Mouse (Mus musculus) adrenal gland, adult 18-20 months (tissue): ENCODE data around the gene Gpr61. TPM values are rescaled to one million over a fixed set of nuclear protein-coding genes. Genes with fewer than 3 reads are reported as not detected.

Experiments
- DNase-seq, 2 experiments: peaks; one replicate each; pipeline ENCODE4 v3.0.0; 2021 to 2022; ENCODE audit warnings: low spot score in 2 of 2
- total RNA-seq, 2 experiments: library from RNA; stranded (reverse); gene quantifications; 1 replicate in 1 of 2; 2 replicates in 1 of 2; pipeline ENCODE4 v1.2.3; 2021

The Gpr61 gene
- total RNA-seq, 2 experiments from 2014 or later, result 0.19 to 0.23 TPM

DNA sequence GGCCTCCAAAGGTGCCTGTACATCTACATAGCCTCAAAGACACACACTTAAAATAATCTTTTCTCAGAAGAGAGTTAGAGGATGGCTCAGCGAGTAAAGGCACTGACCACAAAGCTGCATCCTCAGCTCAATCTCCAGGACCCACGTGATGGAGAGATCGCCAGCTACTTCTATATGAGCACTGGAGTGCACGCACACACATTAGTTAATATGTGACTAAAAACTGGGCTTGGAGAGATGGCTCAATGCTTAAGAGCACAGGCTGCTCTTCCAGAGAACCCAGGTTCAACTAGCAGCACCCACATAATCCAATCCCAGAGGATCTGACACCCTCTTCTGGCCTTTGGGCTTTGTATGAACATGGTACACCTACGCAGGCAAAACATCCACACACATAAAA lies 23.5 kb downstream of the Gpr61 start:
- no peak for DNase-seq

DNA sequence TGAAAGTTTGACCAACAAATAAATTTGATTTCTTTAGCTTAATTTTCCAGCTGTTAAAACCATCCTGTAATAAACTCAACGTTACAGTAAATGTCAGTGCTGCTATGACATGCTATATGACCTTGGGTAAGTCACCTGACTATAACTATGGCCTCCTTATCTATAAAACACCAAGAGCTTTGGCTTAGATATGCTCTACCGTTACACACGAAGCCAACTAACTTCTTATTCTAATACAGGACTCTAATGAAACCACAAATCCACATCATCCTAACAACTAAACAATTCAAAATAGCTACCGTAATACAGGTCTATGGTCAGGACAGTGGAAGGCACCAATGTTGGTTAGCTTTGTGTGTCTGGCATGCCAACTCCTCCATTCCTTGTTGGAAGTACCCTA lies 24.9 kb downstream of the Gpr61 start:
- DNase-seq, result no peak

DNA sequence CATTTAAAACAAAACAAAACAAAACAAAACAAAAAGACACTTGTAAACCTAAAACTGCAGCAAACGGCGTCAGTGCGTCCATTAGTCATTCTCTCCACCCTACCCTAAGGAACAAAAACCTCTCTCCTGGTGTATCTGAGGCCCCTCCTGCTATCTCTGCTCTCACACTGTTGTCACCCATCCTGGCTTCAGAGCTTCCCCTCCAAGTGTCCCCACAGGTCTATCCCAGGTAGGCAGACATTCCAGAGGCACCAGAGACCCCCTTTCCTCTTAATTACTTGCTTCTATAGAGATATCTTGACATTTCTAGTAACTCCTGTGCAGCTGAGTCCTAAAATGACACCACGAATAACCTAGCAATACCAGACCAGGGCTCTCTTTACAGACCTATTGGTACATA lies 25.3 kb downstream of the Gpr61 start:
- DNase-seq, result no peak

DNA sequence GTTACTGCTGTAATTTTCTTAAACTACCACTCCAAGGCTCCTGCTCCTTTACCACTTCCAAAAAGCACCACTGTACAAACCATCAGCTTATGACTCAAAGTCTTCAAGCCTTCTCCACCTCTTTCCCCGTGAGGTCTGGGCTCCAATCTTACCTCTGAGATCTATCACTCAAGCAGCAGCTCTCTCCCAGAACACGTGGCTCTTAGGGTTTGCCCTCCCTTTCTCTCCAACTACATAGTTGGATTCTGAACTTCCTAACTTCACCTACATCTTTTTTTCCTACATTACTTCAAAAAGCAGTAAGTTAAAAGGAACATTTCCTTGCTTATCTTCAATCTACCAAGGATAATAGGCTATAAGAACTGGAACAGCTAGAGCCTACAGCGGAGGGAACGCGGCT lies 26.2 kb downstream of the Gpr61 start:
- DNase-seq, result no peak

DNA sequence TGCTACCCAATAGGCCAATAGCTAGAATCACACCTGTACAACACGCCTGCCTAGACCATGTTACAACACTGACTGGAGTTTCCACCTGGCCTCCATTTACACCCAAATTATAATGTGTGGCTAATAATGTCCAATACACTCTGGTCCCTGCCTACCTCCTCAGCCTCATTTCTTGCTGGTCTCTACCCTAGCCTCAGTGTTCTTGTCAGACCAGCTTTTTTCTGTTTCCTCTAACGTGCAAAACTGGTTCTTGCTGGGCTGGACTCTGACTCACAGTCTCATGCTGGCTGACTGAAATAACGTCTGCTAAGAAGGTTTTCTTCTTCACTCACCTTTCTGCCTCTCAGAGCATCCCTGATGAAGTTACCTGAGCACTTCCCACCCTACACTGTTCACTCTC lies 28.4 kb downstream of the Gpr61 start:
- DNase-seq, result no peak

DNA sequence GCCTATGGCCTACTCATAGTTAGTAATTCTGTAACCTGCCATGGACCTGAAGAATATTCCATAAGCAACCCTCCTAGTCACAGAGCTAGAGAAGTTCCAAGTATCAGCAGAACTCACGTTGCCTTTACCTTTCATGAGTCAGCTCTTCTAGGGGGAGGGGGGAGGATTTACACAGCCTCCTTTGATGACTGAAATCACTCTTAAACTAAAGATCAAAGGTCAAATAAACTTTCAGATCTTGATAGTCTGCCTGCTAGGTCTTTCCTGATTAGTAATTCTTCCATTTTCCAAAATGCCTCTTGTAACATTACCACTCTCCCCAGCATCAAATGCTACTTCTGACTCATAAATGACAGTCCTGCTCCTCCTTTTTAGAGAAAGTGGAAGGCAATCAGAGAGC lies 30.6 kb downstream of the Gpr61 start:
- DNase-seq, result no peak

DNA sequence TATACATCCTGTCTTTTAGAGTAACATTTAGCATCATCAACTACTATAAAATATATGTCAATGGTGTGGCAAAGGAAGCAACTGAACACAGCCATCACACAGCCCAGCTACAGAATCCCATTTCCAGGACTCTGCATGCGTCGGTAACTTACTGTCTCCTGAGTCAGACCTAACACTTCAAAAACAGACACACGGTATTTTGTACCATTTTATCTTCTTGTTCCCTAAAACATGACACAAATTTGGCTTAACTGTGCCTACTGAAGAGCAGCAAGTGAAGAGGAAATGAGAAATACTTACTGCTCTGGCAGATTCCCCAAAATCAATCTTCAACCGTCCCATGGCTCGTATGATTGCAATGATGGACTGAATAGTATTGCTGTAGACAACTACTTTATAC lies 31.4 kb downstream of the Gpr61 start:
- DNase-seq, result no peak

DNA sequence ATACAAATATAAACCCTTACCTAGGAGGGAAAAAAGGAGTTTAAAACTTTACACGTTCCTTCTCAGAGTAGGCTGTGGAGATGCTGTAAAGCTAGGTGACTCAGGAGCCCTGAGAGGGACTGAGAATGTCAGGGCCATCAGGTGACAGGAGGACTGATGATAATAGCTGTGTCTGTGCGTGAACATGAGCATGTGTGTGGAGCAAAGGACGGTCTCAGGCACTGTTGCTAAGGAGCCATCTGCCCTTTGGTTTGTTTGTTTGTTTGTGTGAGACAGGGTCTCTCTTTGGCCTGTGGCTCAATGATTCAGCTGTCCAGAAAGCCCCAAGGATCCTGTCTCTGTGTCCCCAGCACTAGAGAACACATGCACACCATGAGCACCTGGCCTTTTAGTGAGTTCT lies 33.6 kb downstream of the Gpr61 start:
- DNase-seq, result no peak

DNA sequence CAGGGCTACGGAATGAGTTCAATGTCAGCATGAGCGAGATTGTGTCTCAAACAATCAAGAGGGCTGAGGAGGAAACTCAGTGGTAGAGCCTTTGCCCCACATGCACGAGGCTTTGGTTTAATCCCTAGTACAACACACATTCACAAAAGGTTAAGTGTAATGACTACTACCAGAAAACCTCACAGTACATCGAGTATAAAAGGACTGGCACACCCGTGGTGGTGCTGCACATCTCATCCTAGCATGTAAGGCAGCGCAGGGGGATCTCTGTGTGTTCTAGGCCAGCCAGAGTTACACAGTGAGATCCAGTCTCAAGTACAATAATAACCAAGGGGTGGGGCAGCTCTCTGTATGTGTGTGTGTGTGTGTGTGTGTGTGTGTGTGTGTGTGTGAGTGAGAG lies 37.2 kb downstream of the Gpr61 start:
- DNase-seq, result no peak

DNA sequence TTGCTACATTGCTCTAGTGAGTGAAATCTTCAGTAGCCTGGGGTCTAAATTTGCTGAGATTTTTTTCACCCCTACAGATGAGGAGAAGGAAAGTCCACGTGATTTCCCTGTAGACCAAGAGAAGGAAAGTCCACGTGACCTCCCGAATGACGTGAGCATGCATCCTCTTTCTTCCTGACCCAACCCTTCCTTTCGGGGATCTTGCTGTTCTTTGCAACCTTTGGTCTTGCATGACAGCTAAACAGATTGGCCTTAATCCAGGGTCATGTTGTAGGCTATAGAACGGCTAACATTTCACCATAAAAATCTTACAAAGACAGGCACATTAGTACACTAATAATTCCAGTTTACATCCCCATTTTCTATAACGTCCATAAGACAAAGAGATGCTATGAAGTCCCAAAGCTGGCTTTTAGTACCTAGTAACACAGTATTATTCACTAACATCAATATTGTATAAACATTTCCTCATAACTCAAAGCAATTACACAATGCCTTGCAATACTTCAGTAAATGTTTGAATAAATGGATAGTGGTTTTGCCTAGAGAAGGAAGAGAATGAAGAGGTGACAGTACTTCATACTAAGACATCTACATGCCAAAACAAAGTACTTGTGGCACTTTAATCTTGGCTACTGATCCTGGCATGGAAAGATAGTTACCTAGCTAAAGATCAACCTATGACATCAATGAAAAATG lies 40.9 kb downstream of the Gpr61 start:
- no peak for DNase-seq

DNA sequence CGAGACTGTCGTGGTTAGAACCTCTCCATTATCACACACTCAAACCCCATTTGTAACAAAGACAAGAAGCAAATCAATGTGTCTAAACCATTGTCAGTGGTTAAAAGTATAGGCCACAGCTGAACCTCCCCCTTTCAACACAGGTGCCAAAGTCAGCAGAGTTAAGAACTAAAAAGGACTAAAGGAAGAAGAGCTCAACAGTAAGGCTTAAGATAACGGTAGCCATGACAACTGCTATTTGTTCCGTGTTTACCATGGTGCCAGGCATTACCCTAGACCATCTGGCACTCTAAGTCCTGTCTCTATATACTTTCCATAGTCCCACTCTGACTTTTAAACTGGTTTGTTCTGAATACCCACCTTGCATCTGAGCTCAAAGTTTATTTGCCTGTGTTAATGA lies 42.0 kb downstream of the Gpr61 start:
- no peak for DNase-seq

DNA sequence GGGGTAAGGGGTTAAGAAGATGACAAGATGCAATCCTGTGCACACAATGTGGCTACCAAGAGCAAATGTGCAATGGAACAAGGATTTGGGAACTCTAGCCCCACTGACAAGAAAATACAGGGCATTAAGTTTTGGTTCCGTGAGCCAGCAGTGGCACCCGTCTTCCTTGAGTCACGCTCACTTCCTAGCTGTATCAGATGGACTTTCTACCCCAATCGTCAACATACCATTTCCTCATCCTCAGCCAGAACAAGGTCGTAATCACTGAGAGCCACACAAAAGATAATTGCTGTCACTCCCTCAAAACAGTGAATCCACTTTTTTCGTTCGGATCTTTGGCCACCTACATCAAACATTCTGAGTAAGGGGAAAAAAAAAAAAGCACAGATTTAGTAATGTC lies 42.4 kb downstream of the Gpr61 start:
- DNase-seq, result no peak

DNA sequence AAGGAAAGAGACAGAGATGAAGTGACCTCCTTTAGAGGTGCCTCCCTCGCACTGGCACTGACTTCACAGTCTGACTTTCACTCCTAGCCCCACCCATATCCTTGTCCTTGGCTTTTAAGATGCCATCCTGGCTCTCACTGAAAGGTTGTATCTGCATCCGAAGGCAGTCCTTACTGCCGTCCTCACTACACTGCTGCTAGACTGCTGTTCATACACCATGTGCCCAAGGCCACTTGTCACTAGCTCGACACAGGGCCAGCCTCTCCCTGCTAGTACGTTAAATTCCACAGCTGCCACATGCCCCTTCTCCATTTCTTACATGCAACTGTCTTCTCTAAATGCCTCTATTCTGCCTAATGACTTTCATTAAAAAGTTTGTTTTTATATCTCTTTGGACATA lies 43.4 kb downstream of the Gpr61 start:
- no peak for DNase-seq

DNA sequence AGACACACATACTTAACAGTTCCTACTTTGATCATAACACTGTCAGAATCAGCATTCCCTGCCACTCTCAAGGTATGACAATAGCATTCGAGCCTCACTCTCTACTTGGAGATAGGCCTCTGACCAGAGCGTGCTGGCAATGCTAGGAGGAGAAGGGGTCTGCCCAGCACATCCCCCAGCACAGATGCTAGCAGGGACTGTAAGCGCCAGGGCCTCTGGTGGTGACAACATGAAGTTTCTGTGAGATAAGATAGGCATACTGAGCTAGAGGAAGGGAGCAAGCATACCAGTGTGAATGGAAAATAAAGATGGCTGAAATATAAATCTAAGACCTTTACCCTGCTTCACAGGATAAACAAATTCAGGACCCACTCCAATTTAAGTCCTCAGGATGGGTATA lies 49.4 kb downstream of the Gpr61 start:
- no peak for DNase-seq

DNA sequence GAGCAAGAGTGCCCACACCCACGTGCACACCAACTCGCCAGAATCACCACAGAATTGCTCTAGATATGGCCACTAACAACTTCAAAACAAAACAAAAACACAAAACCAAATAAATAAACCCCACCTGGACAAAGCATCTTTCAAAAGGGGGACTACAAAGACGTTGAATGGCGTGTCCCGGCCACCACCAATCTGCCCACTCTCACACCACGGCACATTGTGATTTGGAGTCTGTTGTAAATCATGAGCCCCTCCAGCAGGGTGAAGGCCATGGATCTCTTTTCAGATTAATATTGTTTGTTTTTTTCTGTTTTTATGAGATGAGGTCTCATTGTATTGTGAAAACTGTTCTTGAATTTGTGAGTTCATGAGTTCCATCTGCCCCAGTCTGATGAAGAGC lies 52.6 kb downstream of the Gpr61 start:
- no peak for DNase-seq

DNA sequence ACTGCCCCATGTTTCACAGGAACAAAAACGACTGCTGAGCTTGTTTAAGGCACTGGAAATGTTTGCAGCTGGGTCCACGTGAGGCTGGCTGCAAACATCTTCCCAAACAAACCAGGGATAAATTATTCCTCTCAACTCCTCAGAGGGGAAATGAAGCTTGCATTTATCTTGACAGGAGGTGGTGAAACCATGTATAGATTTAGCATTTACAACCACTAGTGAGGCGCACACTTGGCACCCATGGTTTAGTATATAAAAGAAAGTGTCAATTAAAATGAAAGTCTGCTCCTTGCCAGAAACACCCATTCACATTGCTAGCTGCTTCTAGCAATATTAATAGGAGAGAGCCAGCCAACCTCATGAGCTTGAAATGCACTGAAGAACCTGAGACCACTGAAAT lies 53.1 kb downstream of the Gpr61 start:
- DNase-seq, result no peak

Other genes with a start within 250 kb of the Gpr61 start
- 100 to 1,000 TPM; 143 to 179 TPM for gene Gstm7, start 223.1 kb downstream of the Gpr61 start, total RNA-seq
- gene Gstm6, start 211.1 kb downstream of the Gpr61 start, total RNA-seq, result 1 to 10 TPM; 6.1 to 8.0 TPM
- under 1 TPM in 1 of 2 experiments, not detected in 1; 0.33 TPM for gene Gstm3, start 185.6 kb downstream of the Gpr61 start, total RNA-seq
- 100 to 1,000 TPM; 211 to 280 TPM for gene Gstm2, start 168.4 kb downstream of the Gpr61 start, total RNA-seq
- 100 to 1,000 TPM; 423 to 620 TPM for gene Gstm1, start 136.9 kb downstream of the Gpr61 start, total RNA-seq
- 10 to 100 TPM; 19.6 to 20.3 TPM for gene Gstm4, start 110.0 kb downstream of the Gpr61 start, total RNA-seq
- 100 to 1,000 TPM; 130 to 192 TPM for gene Ampd2, start 68.2 kb downstream of the Gpr61 start, total RNA-seq
- 10 to 100 TPM; 11.0 to 18.6 TPM for gene Gnat2, start 62.1 kb downstream of the Gpr61 start, total RNA-seq
- 100 to 1,000 TPM; 160 to 166 TPM for gene Gnai3, start 8.7 kb downstream of the Gpr61 start, total RNA-seq
- gene Amigo1, start 31.5 kb upstream of the Gpr61 start, total RNA-seq, result 10 to 100 TPM; 23.1 to 23.5 TPM
- gene Cyb561d1, start 46.3 kb upstream of the Gpr61 start, total RNA-seq, result 1 to 10 TPM; 7.3 to 8.6 TPM
- gene Atxn7l2, start 56.1 kb upstream of the Gpr61 start, total RNA-seq, result 1 to 10 TPM; 8.2 to 8.5 TPM
- 1 to 10 TPM in 1 of 2 experiments, under 1 TPM in 1; 0.46 to 1.4 TPM for gene Sypl2, start 71.8 kb upstream of the Gpr61 start, total RNA-seq
- 10 to 100 TPM; 79.4 to 84.3 TPM for gene Psma5, start 102.0 kb upstream of the Gpr61 start, total RNA-seq
- 10 to 100 TPM; 41.3 to 72.6 TPM for gene Sort1, start 129.2 kb upstream of the Gpr61 start, total RNA-seq
- not detected for gene Mybphl, start 210.0 kb upstream of the Gpr61 start, total RNA-seq
- gene Psrc1, start 229.0 kb upstream of the Gpr61 start, total RNA-seq, result 1 to 10 TPM; 1.7 to 1.8 TPM